Mouse (Mus musculus) heart, embryonic 14.5 days (tissue): ENCODE data around the gene Inpp5f. TPM values are rescaled to one million over a fixed set of nuclear protein-coding genes. Genes with fewer than 3 reads are reported as not detected.

Experiments used
- ATAC-seq: fragments of 200-750 bp; cut with Nextera tagmentation; 2 replicates; pipeline ENCODE4 v1.8.0; 2017; ENCODE audit warnings: low read depth, moderate TSS enrichment; ENCODE audit not compliant: insufficient number of reproducible peaks, insufficient read depth, low FRiP score
- H3K27ac ChIP-seq, 2 experiments: fragments of 200-500 bp in 1 of 2; fragments of 300-500 bp in 1 of 2; sonication (generic) in 1 of 2; replicated peaks in 1 of 2; 2 replicates each; pipeline ENCODE4 v1.5.1; 2012 to 2014; ENCODE audit warnings: low read depth in 2 of 2, low read length in 2 of 2, control low read depth in 1 of 2, mild to moderate bottlenecking in 1 of 2, mixed read lengths in 1 of 2; ENCODE audit not compliant: control insufficient read depth in 1 of 2, insufficient read depth in 1 of 2
- H3K27me3 ChIP-seq: fragments of 300-500 bp; sonication (generic); 2 replicates; pipeline ENCODE4 v1.6.1; 2014; ENCODE audit warnings: mild to moderate bottlenecking, low read length, control low read depth; ENCODE audit not compliant: control insufficient read depth, insufficient read depth
- H3K36me3 ChIP-seq: fragments of 300-500 bp; sonication (generic); 2 replicates; pipeline ENCODE4 v1.6.1; 2014; ENCODE audit warnings: mild to moderate bottlenecking, control low read depth, low read length, mixed read lengths; ENCODE audit not compliant: control insufficient read depth, insufficient read depth
- H3K4me1 ChIP-seq, 2 experiments: fragments of 200-500 bp in 1 of 2; fragments of 300-500 bp in 1 of 2; sonication (generic) in 1 of 2; 2 replicates each; pipeline ENCODE4 v1.6.1; 2012 to 2014; ENCODE audit warnings: low read length in 2 of 2, control low read depth in 1 of 2, mixed read lengths in 1 of 2; ENCODE audit not compliant: control insufficient read depth in 2 of 2, insufficient read depth in 2 of 2
- H3K4me2 ChIP-seq: fragments of 300-500 bp; sonication (generic); 2 replicates; pipeline ENCODE4 v1.6.1; 2014; ENCODE audit warnings: mild to moderate bottlenecking, low read length
- H3K4me3 ChIP-seq, 2 experiments: fragments of 200-500 bp in 1 of 2; fragments of 300-500 bp in 1 of 2; sonication (generic) in 1 of 2; 2 replicates each; pipeline ENCODE4 v1.5.1; 2012 to 2014; ENCODE audit warnings: low read length in 2 of 2, mild to moderate bottlenecking in 2 of 2, control low read depth in 1 of 2, low read depth in 1 of 2, moderate library complexity in 1 of 2; ENCODE audit not compliant: control insufficient read depth in 1 of 2, insufficient read depth in 1 of 2
- H3K9ac ChIP-seq: fragments of 300-500 bp; sonication (generic); 2 replicates; pipeline ENCODE4 v1.6.1; 2014; ENCODE audit warnings: mild to moderate bottlenecking, low read length
- H3K9me3 ChIP-seq: fragments of 300-500 bp; sonication (generic); 2 replicates; pipeline ENCODE4 v1.6.1; 2016; ENCODE audit warnings: low read length, control low read depth; ENCODE audit not compliant: control insufficient read depth
- WGBS: fragments of 180-500 bp; shearing (Covaris S2); extraction: QIAGEN DNeasy Blood & Tissue Kit; methylation state at CpG from one replicate; pipeline ENCODE4 v1.1.7; 2014; 5-methylcytosine and 5-hydroxymethylcytosine counted together
- polyA plus RNA-seq: library from polyadenylated mRNA; unstranded; fragments of >200 nt; fragmentation: Nextera tagmentation; extraction: Ambion mirVana; gene quantifications from 2 replicates; pipeline ENCODE4 v1.2.1, GENCODE M21; 2014

Inpp5f gene
- polyA plus RNA-seq, 1 experiment from 2014 or later, result 15.6 TPM

- H3K4me3 ChIP-seq, result no peak overlapping the region
- no peaks in the 10 kb centered on the region for H3K36me3 ChIP-seq
- no peaks in the 10 kb centered on the region for H3K9me3 ChIP-seq
- no peak overlapping the region for H3K4me2 ChIP-seq
- peaks cover under 1 to 12% of the 10 kb centered on the region in 2 experiments; a peak in 3 of 4 replicates for H3K4me1 ChIP-seq
- no peak overlapping the region for H3K27ac ChIP-seq
- H3K27me3 ChIP-seq, result no peaks in the 10 kb centered on the region
- WGBS, result 76% methylated on average over 2 of the region's 2 CpGs
- no peak overlapping the region for H3K9ac ChIP-seq
- no peak for ATAC-seq
Observed at GRCm38 (mm10) chr7:128627251-128627650, 16.1 kb downstream of the Inpp5f start.

GRCm38 (mm10) chr7:128627723-128628122, 16.6 kb downstream of the Inpp5f start:
- WGBS, result 93% methylated on average over 1 of the region's 1 CpGs
- no peak for ATAC-seq

GRCm38 (mm10) chr7:128633156-128633555, 22.0 kb downstream of the Inpp5f start:
- H3K9ac ChIP-seq, result no peak overlapping the region
- no peak overlapping the region for H3K27ac ChIP-seq
- ATAC-seq, result no peak
- WGBS, result 79% methylated on average over 4 of the region's 4 CpGs
- no peak overlapping the region for H3K4me3 ChIP-seq
- no peaks in the 10 kb centered on the region for H3K36me3 ChIP-seq
- H3K27me3 ChIP-seq, result no peaks in the 10 kb centered on the region
- no peaks in the 10 kb centered on the region for H3K9me3 ChIP-seq
- H3K4me2 ChIP-seq, result no peak overlapping the region
- H3K4me1 ChIP-seq, result no peaks in the 10 kb centered on the region

More at GRCm38 (mm10) chr7:128627723-128628122, 16.6 kb downstream of the Inpp5f start:
- no peak overlapping the region for H3K9ac ChIP-seq
- no peak overlapping the region for H3K27ac ChIP-seq
- H3K4me3 ChIP-seq, result no peak overlapping the region
- H3K4me1 ChIP-seq, result peaks cover 0 to 7% of the 10 kb centered on the region in 2 experiments; a peak in 2 of 4 replicates
- no peaks in the 10 kb centered on the region for H3K36me3 ChIP-seq
- no peaks in the 10 kb centered on the region for H3K27me3 ChIP-seq
- H3K9me3 ChIP-seq, result no peaks in the 10 kb centered on the region
- no peak overlapping the region for H3K4me2 ChIP-seq

- H3K36me3 ChIP-seq, result no peaks in the 10 kb centered on the region
- H3K4me3 ChIP-seq, result no peak overlapping the region
- H3K27me3 ChIP-seq, result no peaks in the 10 kb centered on the region
- no peaks in the 10 kb centered on the region for H3K9me3 ChIP-seq
- no peak overlapping the region for H3K4me2 ChIP-seq
- no peak overlapping the region for H3K27ac ChIP-seq
- 74% methylated on average over 5 of the region's 5 CpGs for WGBS
- no peak for ATAC-seq
- no peak overlapping the region for H3K9ac ChIP-seq
- no peaks in the 10 kb centered on the region for H3K4me1 ChIP-seq
Observed at GRCm38 (mm10) chr7:128639925-128640485, 28.9 kb downstream of the Inpp5f start.

- Histone ChIP-seq H3K9me3 (no peaks in the 10 kb centered on the region), H3K4me1 (no peaks in the 10 kb centered on the region), H3K4me3 (no peak overlapping the region), H3K36me3 (no peaks in the 10 kb centered on the region), H3K27ac (no peak overlapping the region), H3K4me2 (no peak overlapping the region), H3K9ac (no peak overlapping the region), H3K27me3 (no peaks in the 10 kb centered on the region)
- ATAC-seq, result no peak
- WGBS, result 77% methylated on average over 7 of the region's 7 CpGs
Observed at GRCm38 (mm10) chr7:128641571-128641970, 30.4 kb downstream of the Inpp5f start.

- Histone ChIP-seq H3K27ac (no peak overlapping the region), H3K9ac (no peak overlapping the region), H3K27me3 (no peaks in the 10 kb centered on the region), H3K36me3 (no peaks in the 10 kb centered on the region), H3K4me3 (no peak overlapping the region), H3K4me1 (no peaks in the 10 kb centered on the region), H3K9me3 (no peaks in the 10 kb centered on the region), H3K4me2 (no peak overlapping the region)
- 62% methylated on average over 5 of the region's 5 CpGs for WGBS
- no peak for ATAC-seq
Observed at GRCm38 (mm10) chr7:128642386-128642785, 31.3 kb downstream of the Inpp5f start.

GRCm38 (mm10) chr7:128656970-128657369, 45.8 kb downstream of the Inpp5f start:
- H3K36me3 ChIP-seq, result no peaks in the 10 kb centered on the region
- no peak overlapping the region for H3K4me3 ChIP-seq
- H3K9ac ChIP-seq, result no peak overlapping the region
- no peaks in the 10 kb centered on the region for H3K27me3 ChIP-seq
- no peaks in the 10 kb centered on the region for H3K4me1 ChIP-seq
- no peaks in the 10 kb centered on the region for H3K9me3 ChIP-seq
- no peak overlapping the region for H3K4me2 ChIP-seq
- no peak overlapping the region for H3K27ac ChIP-seq
- 85% methylated on average over 1 of the region's 1 CpGs for WGBS
- ATAC-seq, result no peak

- no peak overlapping the region for H3K9ac ChIP-seq
- H3K4me2 ChIP-seq, result no peak overlapping the region
- 90% methylated on average over 8 of the region's 8 CpGs for whole genome bisulfite sequencing
- ATAC-seq, result no peak
- H3K4me1 ChIP-seq, result no peaks in the 10 kb centered on the region; a peak in 1 of 4 replicates
- no peak overlapping the region for H3K4me3 ChIP-seq
- H3K9me3 ChIP-seq, result no peaks in the 10 kb centered on the region
- H3K27ac ChIP-seq, result no peak overlapping the region
- no peaks in the 10 kb centered on the region for H3K27me3 ChIP-seq
- H3K36me3 ChIP-seq, result no peaks in the 10 kb centered on the region
Observed at GRCm38 (mm10) chr7:128663906-128664305, 52.8 kb downstream of the Inpp5f start.
